Mouse (Mus musculus) cerebellum, adult 8-10 months (tissue): Measurements from ENCODE around the gene Hdac4.
A peak's percentile ranks its signal among the peaks of the same experiment; 100 is the strongest.

ENCODE experiments used
- DNase-seq: peaks from one replicate; pipeline ENCODE4 v3.0.0; 2022

Hdac4 gene

GRCm38 (mm10) chr1:91959891-91960290 is 235.6 kb downstream of the Hdac4 start:
- no peak for DNase-seq

GRCm38 (mm10) chr1:91959044-91959443 is 236.5 kb downstream of the Hdac4 start:
- no peak for DNase-seq

GRCm38 (mm10) chr1:91956229-91956628 is 239.3 kb downstream of the Hdac4 start:
- no peak for DNase-seq

GRCm38 (mm10) chr1:91954954-91955353 is 240.5 kb downstream of the Hdac4 start:
- DNase-seq, result no peak

GRCm38 (mm10) chr1:91952912-91953311 is 242.6 kb downstream of the Hdac4 start:
- DNase-seq, result no peak

DNA sequence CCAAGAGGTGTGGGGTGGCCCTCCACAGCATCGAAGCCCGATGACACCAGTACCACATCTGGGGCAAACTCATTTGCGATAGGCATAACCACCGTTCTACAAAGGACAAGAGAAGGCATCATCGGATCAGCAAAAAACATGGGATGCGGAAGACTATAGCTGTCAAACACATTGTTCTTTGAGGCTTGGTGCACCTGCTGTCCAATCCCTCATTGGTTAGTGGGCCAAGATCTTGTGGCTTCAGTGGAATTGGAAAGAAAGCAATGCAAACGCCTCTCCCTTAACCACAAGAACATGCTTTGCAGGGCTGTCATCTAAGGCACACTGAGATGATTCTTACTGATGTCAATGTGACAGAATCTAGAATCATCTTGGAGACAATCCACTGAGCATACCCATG is 248.1 kb downstream of the Hdac4 start:
- no peak for DNase-seq

- no peak for DNase-seq
Measured at GRCm38 (mm10) chr1:91942583-91942982, 252.9 kb downstream of the Hdac4 start.

DNA sequence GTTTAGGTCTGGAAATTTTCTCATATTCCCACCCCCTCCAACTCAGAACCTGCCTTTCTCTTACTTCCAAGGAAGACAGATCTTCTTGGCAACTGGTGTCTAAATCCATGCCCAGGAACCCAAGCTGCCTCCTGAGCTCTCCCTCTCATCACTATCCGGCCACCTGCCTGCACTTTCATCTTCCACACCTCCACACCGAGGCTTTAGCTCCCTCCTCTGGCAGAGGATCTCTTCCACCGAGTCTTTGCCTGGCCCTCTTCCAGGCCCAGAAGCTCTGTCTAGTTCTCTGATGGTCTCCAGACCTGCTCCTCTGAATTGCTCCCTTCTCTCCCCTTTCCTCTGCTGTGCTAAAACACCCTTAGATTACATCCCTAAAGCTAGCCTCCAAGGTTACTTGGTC is 253.5 kb downstream of the Hdac4 start:
- peak; percentile 24 for DNase-seq

- DNase-seq, result no peak
Measured at GRCm38 (mm10) chr1:91941094-91941493, 254.4 kb downstream of the Hdac4 start.

GRCm38 (mm10) chr1:91935171-91935570 is 260.3 kb downstream of the Hdac4 start:
- DNase-seq, result no peak

DNA sequence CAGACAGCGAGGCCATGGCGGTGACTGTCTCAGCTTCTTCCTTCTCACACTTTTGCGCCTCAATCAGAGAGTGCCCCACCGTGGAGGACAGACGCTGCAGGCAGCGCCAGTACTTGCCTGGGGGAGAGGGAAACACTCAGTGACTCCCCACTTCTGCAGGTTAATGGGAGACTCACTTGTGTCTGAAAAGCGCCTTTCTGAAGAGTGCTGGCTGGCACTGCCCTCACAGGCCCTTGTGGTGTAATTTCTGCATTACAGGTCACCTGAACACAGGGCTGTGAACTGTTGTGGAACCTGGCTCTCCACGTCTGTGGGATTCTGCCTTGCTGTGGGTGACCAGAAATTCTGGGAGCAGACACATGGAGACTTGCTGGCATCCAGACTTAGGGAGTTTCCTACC is 261.8 kb downstream of the Hdac4 start:
- no peak for DNase-seq

DNA sequence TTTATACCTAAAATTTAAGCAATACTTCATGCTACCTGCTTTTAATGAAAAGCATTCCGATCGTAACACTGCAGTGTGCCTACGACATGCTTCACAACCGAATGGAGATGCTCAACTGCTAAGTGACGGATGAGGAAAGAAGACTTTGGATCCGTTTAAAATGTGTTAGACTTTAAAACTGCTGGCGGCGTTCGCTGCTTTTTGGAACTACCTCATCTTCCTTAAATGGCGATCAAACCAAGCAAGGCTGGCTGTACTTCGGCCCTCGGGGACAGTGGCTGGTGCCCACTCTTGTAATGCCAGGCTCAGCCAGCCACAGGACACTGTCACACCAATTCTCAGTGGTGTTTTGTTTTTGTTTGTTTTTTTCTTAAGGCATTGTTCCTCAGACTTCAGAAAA is 263.3 kb downstream of the Hdac4 start:
- DNase-seq, result no peak

DNA sequence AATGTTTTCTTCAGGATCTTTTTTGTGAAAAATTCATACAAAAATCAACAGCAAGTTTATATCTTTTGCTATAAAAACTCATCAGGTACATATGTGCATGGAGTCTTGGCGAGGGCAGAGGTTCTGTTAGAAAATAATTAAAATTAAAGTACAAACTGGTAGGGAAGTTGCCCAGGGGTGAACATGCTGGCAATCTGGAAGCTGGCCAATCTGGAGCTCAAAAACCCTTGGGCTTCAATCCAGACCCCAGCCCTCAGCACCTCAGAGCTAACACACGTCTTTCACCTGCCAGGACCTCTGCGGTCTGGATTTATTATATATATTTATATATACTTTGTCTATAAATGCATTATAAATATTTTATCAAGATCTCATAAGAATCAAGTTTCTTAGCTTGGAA is 263.7 kb downstream of the Hdac4 start:
- no peak for DNase-seq

DNA sequence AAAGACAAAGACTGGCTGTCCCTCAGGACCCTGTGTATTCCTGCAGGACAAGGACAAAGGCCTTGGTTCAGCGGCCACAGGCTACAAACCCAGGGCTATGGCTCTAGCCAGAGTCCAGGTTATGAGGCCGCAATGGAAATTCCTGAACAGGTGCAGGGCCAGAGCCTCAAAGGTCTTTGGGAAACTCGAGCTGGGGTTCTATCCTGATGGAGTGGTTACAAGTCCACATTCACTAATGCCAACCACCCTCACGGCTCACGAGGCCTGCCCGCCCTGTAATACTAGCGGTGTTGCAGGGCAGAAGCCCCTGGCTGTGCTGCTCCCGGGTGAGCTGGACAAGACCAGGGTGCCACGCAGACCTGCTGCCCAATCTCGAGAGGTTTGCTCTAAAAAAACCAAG is 264.3 kb downstream of the Hdac4 start:
- no peak for DNase-seq

- no peak for DNase-seq
Measured at GRCm38 (mm10) chr1:91929051-91929450, 266.4 kb downstream of the Hdac4 start.

DNA sequence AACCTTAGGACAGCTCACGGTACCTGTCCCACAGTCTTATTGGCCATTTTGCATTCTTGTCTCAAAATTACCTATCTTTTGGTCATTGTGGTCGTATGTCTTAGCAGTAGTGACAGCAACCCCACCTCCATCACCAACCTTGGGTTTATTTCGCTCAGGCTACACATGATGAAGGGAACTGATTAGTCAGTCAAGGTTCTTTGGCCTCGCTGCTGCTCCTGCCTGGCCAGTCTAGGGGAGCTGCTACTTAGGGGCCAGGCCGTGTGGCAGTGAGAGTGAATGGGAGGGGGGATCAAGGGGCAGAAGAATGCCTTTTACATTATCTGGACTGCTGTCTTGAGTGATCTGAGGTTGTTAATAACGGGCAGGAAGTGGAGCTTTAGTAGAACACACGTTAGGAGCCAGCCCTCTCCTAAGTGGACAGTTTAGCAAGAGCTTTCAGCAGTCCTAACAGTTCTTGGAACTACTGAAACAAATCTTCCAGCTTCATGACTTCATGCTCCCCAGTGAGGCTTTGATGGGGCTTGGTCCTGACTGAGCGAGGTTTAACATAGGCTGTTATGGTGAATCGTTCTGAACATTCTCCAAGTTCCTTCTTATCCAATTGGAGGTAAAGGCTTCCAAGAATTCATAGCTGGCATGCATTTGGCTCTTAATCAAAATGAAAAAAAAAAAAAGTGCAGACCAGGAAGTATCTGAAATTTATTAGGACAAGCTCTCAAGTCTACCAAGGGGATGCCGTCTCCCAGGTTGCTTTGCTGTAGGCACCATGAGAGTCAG is 267.8 kb downstream of the Hdac4 start:
- no peak for DNase-seq

GRCm38 (mm10) chr1:91923567-91923966 is 271.9 kb downstream of the Hdac4 start:
- no peak for DNase-seq

- DNase-seq, result no peak
Measured at GRCm38 (mm10) chr1:91922235-91923152, 273.0 kb downstream of the Hdac4 start.

- no peak for DNase-seq
Measured at GRCm38 (mm10) chr1:91921702-91922101, 273.8 kb downstream of the Hdac4 start.

- no peak for DNase-seq
Measured at GRCm38 (mm10) chr1:91921279-91921678, 274.2 kb downstream of the Hdac4 start.

DNA sequence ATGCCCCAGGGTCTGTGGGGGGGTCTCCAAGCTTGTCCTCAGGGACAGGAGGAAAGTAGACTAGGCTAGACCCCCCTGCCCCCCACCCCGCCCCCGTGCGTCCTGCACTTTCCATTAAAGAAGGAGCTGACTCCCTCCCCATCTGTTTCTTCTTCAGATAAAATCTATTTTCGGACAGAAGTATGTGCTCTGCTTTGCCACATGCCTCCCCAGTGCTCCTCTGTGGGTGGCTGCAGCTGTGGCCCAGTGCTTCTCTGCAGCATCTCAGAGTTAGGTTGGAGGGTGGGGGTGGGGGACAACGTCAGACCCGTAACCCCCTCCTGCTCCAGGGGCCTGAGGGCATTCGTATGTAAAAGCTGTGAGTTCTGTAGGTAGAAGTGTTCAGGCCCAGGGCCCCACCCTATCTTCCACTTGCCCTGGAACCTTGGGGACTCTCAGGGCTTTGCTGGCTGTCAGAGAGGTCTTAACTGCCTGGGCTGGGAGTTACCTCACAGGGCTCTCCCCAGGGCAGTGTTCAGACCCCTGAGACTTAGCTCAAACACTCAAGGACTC is 275.4 kb downstream of the Hdac4 start:
- no peak for DNase-seq

DNA sequence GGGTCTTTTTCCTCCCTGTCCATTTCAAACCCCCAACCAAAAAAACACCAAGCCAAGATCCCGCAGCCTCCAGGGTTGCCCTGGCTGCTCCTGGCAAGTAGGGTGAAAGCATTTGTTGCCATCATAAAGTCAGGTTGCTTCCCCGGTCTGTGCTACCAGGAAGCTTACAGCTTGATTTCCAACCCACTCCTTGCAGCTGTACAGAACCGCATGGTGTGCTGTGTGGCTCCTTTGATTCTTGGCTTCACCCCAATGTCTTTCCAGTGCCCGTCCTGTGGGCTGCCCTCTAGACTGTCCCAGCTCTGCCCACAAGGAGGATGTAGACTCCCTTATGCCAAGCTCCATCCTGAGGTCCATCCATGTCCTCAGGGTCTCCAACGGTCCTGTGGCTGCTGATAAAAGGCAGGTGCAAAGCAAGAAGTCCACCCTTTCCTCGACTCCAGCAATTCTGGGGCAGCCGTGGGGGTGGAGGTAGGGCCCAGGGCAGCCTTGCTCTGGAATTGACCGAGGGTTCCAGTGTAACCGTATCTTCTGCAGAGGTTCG is 277.2 kb downstream of the Hdac4 start:
- no peak for DNase-seq

GRCm38 (mm10) chr1:91917596-91917995 is 277.9 kb downstream of the Hdac4 start:
- no peak for DNase-seq
